Mouse (Mus musculus) stomach, postnatal 0 days (tissue): ENCODE measurements around the gene Ccdc34. TPM values are rescaled to one million over a fixed set of nuclear protein-coding genes. Genes with fewer than 3 reads are reported as not detected.

Source experiments
- ATAC-seq: fragments of 200-750 bp; cut with Nextera tagmentation; 2 replicates; pipeline ENCODE4 v1.8.0; 2017; ENCODE audit not compliant: low FRiP score, low TSS enrichment
- DNase-seq: peaks from one replicate; pipeline ENCODE4 v3.0.0-alpha.2; 2016; ENCODE audit warnings: low spot score
- H3K27ac ChIP-seq: fragments of 300-500 bp; sonication (generic); replicated peaks from 2 replicates; pipeline ENCODE4 v1.5.1; 2014; ENCODE audit warnings: mild to moderate bottlenecking, control low read depth
- H3K27me3 ChIP-seq: fragments of 300-500 bp; sonication (generic); 2 replicates; pipeline ENCODE4 v1.6.1; 2014; ENCODE audit warnings: low read length; ENCODE audit not compliant: control insufficient read depth, insufficient read depth
- H3K36me3 ChIP-seq: fragments of 300-500 bp; sonication (generic); 2 replicates; pipeline ENCODE4 v1.6.1; 2014; ENCODE audit warnings: low read length, mixed read lengths; ENCODE audit not compliant: control insufficient read depth, insufficient read depth
- H3K4me1 ChIP-seq: fragments of 300-500 bp; sonication (generic); replicated peaks from 2 replicates; pipeline ENCODE4 v1.6.1; 2014; ENCODE audit warnings: antibody characterized with exemption; ENCODE audit not compliant: control insufficient read depth, insufficient read depth
- H3K4me2 ChIP-seq: fragments of 300-500 bp; sonication (generic); replicated peaks from 2 replicates; pipeline ENCODE4 v1.6.1; 2014; ENCODE audit warnings: low read depth, mild to moderate bottlenecking, control low read depth, moderate library complexity
- H3K4me3 ChIP-seq: fragments of 300-500 bp; sonication (generic); 2 replicates; pipeline ENCODE4 v1.5.1; 2014; ENCODE audit warnings: low read depth, low read length, control low read depth
- H3K9ac ChIP-seq: fragments of 300-500 bp; sonication (generic); 2 replicates; pipeline ENCODE4 v1.6.1; 2014; ENCODE audit warnings: mild to moderate bottlenecking, low read length, control low read depth, mixed read lengths
- H3K9me3 ChIP-seq: fragments of 300-500 bp; sonication (generic); 2 replicates; pipeline ENCODE4 v1.6.1; 2016; ENCODE audit warnings: low read length; ENCODE audit not compliant: control insufficient read depth
- CTCF ChIP-seq: IDR thresholded peaks from 2 replicates; pipeline ENCODE4 v1.5.1; 2016; ENCODE audit warnings: antibody characterized with exemption, low read depth, mild to moderate bottlenecking, moderate library complexity
- EP300 ChIP-seq: optimal IDR thresholded peaks from 2 replicates; pipeline ENCODE3; 2016; ENCODE audit warnings: antibody characterized with exemption
- WGBS: fragments of 180-500 bp; shearing (Covaris S2); extraction: QIAGEN DNeasy Blood & Tissue Kit; methylation state at CpG from one replicate; pipeline ENCODE4 v1.1.7; 2014; 5-methylcytosine and 5-hydroxymethylcytosine counted together
- polyA plus RNA-seq: library from polyadenylated mRNA; unstranded; fragments of >200 nt; fragmentation: Nextera tagmentation; extraction: Ambion mirVana; gene quantifications from 2 replicates; pipeline ENCODE4 v1.2.1, GENCODE M21; 2015

Gene Ccdc34
- polyA plus RNA-seq, 1 experiment from 2014 or later: 18.7 TPM

GRCm38 (mm10) chr2:110177879-110178278, 160.3 kb downstream of the Ccdc34 start:
- peak; percentile 45 for DNase-seq
- WGBS: 29% methylated on average over 7 of the region's 7 CpGs
- no peak overlapping the region for H3K27ac ChIP-seq

GRCm38 (mm10) chr2:110179669-110180315, 162.2 kb downstream of the Ccdc34 start:
- Histone ChIP-seq H3K4me1 (peaks cover 16% of the 10 kb centered on the region), H3K27me3 (no peaks in the 10 kb centered on the region), H3K9ac (no peak overlapping the region), H3K9me3 (no peaks in the 10 kb centered on the region), H3K27ac (peak overlapping the region; percentile 61), H3K36me3 (no peaks in the 10 kb centered on the region), H3K4me2 (no peak overlapping the region), H3K4me3 (no peak overlapping the region)
- ATAC-seq (peak; percentile 70), DNase-seq (no peak)
- TF ChIP-seq EP300: no peak
- TF ChIP-seq CTCF: no peak
- WGBS: 34% methylated on average over 10 of the region's 10 CpGs

More at GRCm38 (mm10) chr2:110177879-110178278, 160.3 kb downstream of the Ccdc34 start:
- H3K4me1 ChIP-seq: peaks cover 18% of the 10 kb centered on the region
- no peak overlapping the region for H3K4me2 ChIP-seq
- TF ChIP-seq EP300 (no peak), CTCF (no peak)
- no peak overlapping the region for H3K9ac ChIP-seq
- H3K4me3 ChIP-seq: no peak overlapping the region
- no peaks in the 10 kb centered on the region for H3K9me3 ChIP-seq
- H3K36me3 ChIP-seq: no peaks in the 10 kb centered on the region
- no peaks in the 10 kb centered on the region for H3K27me3 ChIP-seq
- no peak for ATAC-seq

GRCm38 (mm10) chr2:110180316-110180670, 162.7 kb downstream of the Ccdc34 start:
- TF ChIP-seq EP300 (no peak), CTCF (no peak)
- H3K9me3 ChIP-seq: no peaks in the 10 kb centered on the region
- ATAC-seq (no peak), DNase-seq (no peak)
- WGBS: 51% methylated on average over 7 of the region's 7 CpGs
- H3K4me2 ChIP-seq: no peak overlapping the region
- no peaks in the 10 kb centered on the region for H3K27me3 ChIP-seq
- H3K36me3 ChIP-seq: no peaks in the 10 kb centered on the region
- no peak overlapping the region for H3K9ac ChIP-seq
- H3K4me1 ChIP-seq: peaks cover 16% of the 10 kb centered on the region
- peak overlapping the region; percentile 61 for H3K27ac ChIP-seq
- no peak overlapping the region for H3K4me3 ChIP-seq

- WGBS: 69% methylated on average over 6 of the region's 6 CpGs
- no peaks in the 10 kb centered on the region for H3K27me3 ChIP-seq
- H3K27ac ChIP-seq: no peak overlapping the region
Observed at GRCm38 (mm10) chr2:110181666-110182065, 164.0 kb downstream of the Ccdc34 start.

GRCm38 (mm10) chr2:110182248-110182647, 164.6 kb downstream of the Ccdc34 start:
- ATAC-seq (no peak), DNase-seq (no peak)
- H3K4me3 ChIP-seq: no peak overlapping the region
- no peak overlapping the region for H3K4me2 ChIP-seq
- no peak overlapping the region for H3K9ac ChIP-seq
- 33% methylated on average over 6 of the region's 6 CpGs for WGBS
- TF ChIP-seq CTCF (no peak), EP300 (no peak)
- no peaks in the 10 kb centered on the region for H3K36me3 ChIP-seq
- H3K27ac ChIP-seq: 0 out of 2 replicates have a peak overlapping the region, but pooled peaks have one; percentile 5
- peaks cover 13% of the 10 kb centered on the region for H3K4me1 ChIP-seq
- no peaks in the 10 kb centered on the region for H3K9me3 ChIP-seq
- H3K27me3 ChIP-seq: no peaks in the 10 kb centered on the region

More at GRCm38 (mm10) chr2:110181666-110182065, 164.0 kb downstream of the Ccdc34 start:
- no peak for TF ChIP-seq CTCF
- Histone ChIP-seq H3K9me3 (no peaks in the 10 kb centered on the region), H3K4me3 (no peak overlapping the region), H3K4me1 (peaks cover 16% of the 10 kb centered on the region), H3K36me3 (no peaks in the 10 kb centered on the region), H3K4me2 (no peak overlapping the region), H3K9ac (no peak overlapping the region)
- no peak for ATAC-seq
- DNase-seq: no peak

- Histone ChIP-seq H3K4me1 (peaks cover 13% of the 10 kb centered on the region), H3K9ac (no peak overlapping the region), H3K36me3 (no peaks in the 10 kb centered on the region), H3K4me2 (no peak overlapping the region), H3K27ac (0 out of 2 replicates have a peak overlapping the region, but pooled peaks have one; percentile 49), H3K4me3 (no peak overlapping the region), H3K27me3 (no peaks in the 10 kb centered on the region), H3K9me3 (no peaks in the 10 kb centered on the region)
- no peak for DNase-seq
- TF ChIP-seq CTCF (no peak), EP300 (no peak)
- 62% methylated on average over 4 of the region's 4 CpGs for WGBS
- ATAC-seq: no peak
Observed at GRCm38 (mm10) chr2:110182795-110183486, 165.3 kb downstream of the Ccdc34 start.
